Mouse (Mus musculus): Measurements from ENCODE around the gene Pitx3. TPM values are rescaled to one million over a fixed set of nuclear protein-coding genes. Genes with fewer than 3 reads are reported as not detected.
A peak's percentile ranks its signal among the peaks of the same experiment; 100 is the strongest.
"Not testable (repeated sequence)": the region's sequence is repeated elsewhere in the genome, so short reads cannot be mapped to it uniquely, and the experiment has no call there.

Pitx3 gene
- polyA plus RNA-seq (2015; fragmentation: Nextera tagmentation; extraction: Ambion mirVana) = 0.17 and 0.25 TPM in 2 replicates

GRCm38 (mm10) chr19:46147511-46148371 lies at the start of gene Pitx3:
Gene Pitx3 (minus strand): TSS chr19:46148326.
- ATAC-seq (ENCODE audit: low read depth) (no peak), DNase-seq (no peak)
- peak within 1 kb of the TSS; percentile 63 for H3K4me3 ChIP-seq (replicated peaks)
- peaks cover 84% of the 10 kb centered on the region for H3K27me3 ChIP-seq
- 2% methylated on average over 45 of the region's 47 CpGs for WGBS (ENCODE audit: insufficient replicate concordance)
- H3K9me3 ChIP-seq (replicated peaks) = no peaks in the 10 kb centered on the region
- no peak within 1 kb of the TSS for H3K27ac ChIP-seq
- peak within 1 kb of the TSS; percentile 36; the same call in 1 of the 2 replicates for H3K9ac ChIP-seq
- H3K4me2 ChIP-seq = peak within 1 kb of the TSS; percentile 89
- H3K36me3 ChIP-seq = no peaks in the 10 kb centered on the region
- peaks cover 24% of the 10 kb centered on the region for H3K4me1 ChIP-seq (replicated peaks)

- Histone ChIP-seq H3K36me3 (peaks cover 4% of the 10 kb centered on the region; the same call in 1 of the 2 replicates), H3K4me3 (replicated peaks) (no peak overlapping the region), H3K9ac (no peak overlapping the region), H3K9me3 (replicated peaks) (no peaks in the 10 kb centered on the region), H3K4me1 (replicated peaks) (peaks cover 22% of the 10 kb centered on the region), H3K27ac (no peak overlapping the region), H3K27me3 (no peaks in the 10 kb centered on the region), H3K4me2 (no peak overlapping the region)
- DNase-seq (no peak), ATAC-seq (ENCODE audit: low read depth) (no peak)
- WGBS (ENCODE audit: insufficient replicate concordance) = 28% methylated on average over 2 of the region's 2 CpGs
These were observed 39.1 kb upstream of the Pitx3 start for GRCm38 (mm10) chr19:46187203-46187602.

GRCm38 (mm10) chr19:46186611-46187010 lies 38.5 kb upstream of the Pitx3 start:
- H3K4me2 ChIP-seq = no peak overlapping the region
- 19% methylated on average over 3 of the region's 3 CpGs for WGBS (ENCODE audit: insufficient replicate concordance)
- peaks cover 19% of the 10 kb centered on the region for H3K4me1 ChIP-seq (replicated peaks)
- DNase-seq = no peak
- H3K9ac ChIP-seq = no peak overlapping the region
- peaks cover 5% of the 10 kb centered on the region; the same call in 1 of the 2 replicates for H3K36me3 ChIP-seq
- H3K27me3 ChIP-seq = no peaks in the 10 kb centered on the region
- no peak for ATAC-seq (ENCODE audit: low read depth)
- H3K27ac ChIP-seq = no peak overlapping the region
- H3K9me3 ChIP-seq (replicated peaks) = no peaks in the 10 kb centered on the region
- no peak overlapping the region for H3K4me3 ChIP-seq (replicated peaks)

GRCm38 (mm10) chr19:46182241-46182640 lies 34.1 kb upstream of the Pitx3 start:
- H3K4me2 ChIP-seq = no peak overlapping the region
- 88% methylated on average over 3 of the region's 3 CpGs for WGBS (ENCODE audit: insufficient replicate concordance)
- DNase-seq = no peak

GRCm38 (mm10) chr19:46180274-46180673 lies 32.1 kb upstream of the Pitx3 start:
- no peaks in the 10 kb centered on the region for H3K4me1 ChIP-seq (replicated peaks)
- WGBS (ENCODE audit: insufficient replicate concordance) = 67% methylated on average over 2 of the region's 2 CpGs
- no peaks in the 10 kb centered on the region for H3K27me3 ChIP-seq
- H3K4me3 ChIP-seq (replicated peaks) = no peak overlapping the region
- ATAC-seq (ENCODE audit: low read depth) (no peak), DNase-seq (no peak)
- peaks cover 5% of the 10 kb centered on the region; the same call in 1 of the 2 replicates for H3K36me3 ChIP-seq
- H3K4me2 ChIP-seq = no peak overlapping the region
- no peak overlapping the region for H3K9ac ChIP-seq
- H3K27ac ChIP-seq = no peak overlapping the region
- H3K9me3 ChIP-seq (replicated peaks) = no peaks in the 10 kb centered on the region

More at GRCm38 (mm10) chr19:46182241-46182640, 34.1 kb upstream of the Pitx3 start:
- Histone ChIP-seq H3K4me1 (replicated peaks) (peaks cover 7% of the 10 kb centered on the region), H3K9me3 (replicated peaks) (no peaks in the 10 kb centered on the region), H3K9ac (no peak overlapping the region), H3K27ac (no peak overlapping the region), H3K27me3 (no peaks in the 10 kb centered on the region), H3K36me3 (peaks cover 5% of the 10 kb centered on the region; the same call in 1 of the 2 replicates), H3K4me3 (replicated peaks) (no peak overlapping the region)
- no peak for ATAC-seq (ENCODE audit: low read depth)

- H3K36me3 ChIP-seq = peaks cover 8% of the 10 kb centered on the region; the same call in 1 of the 2 replicates
- no peaks in the 10 kb centered on the region for H3K27me3 ChIP-seq
- H3K9me3 ChIP-seq (replicated peaks) = no peaks in the 10 kb centered on the region
- WGBS (ENCODE audit: insufficient replicate concordance) = 63% methylated on average over 5 of the region's 5 CpGs
- no peak overlapping the region for H3K4me3 ChIP-seq (replicated peaks)
- no peak overlapping the region for H3K4me2 ChIP-seq
- H3K4me1 ChIP-seq (replicated peaks) = no peaks in the 10 kb centered on the region
- no peak overlapping the region for H3K27ac ChIP-seq
- no peak for DNase-seq
- H3K9ac ChIP-seq = no peak overlapping the region
- no peak for ATAC-seq (ENCODE audit: low read depth)
These were observed 28.9 kb upstream of the Pitx3 start for GRCm38 (mm10) chr19:46177046-46177445.

GRCm38 (mm10) chr19:46175173-46175572 lies 27.0 kb upstream of the Pitx3 start:
- Histone ChIP-seq H3K27ac (no peak overlapping the region), H3K36me3 (peaks cover 21% of the 10 kb centered on the region), H3K4me2 (no peak overlapping the region), H3K9me3 (replicated peaks) (no peaks in the 10 kb centered on the region), H3K9ac (no peak overlapping the region), H3K27me3 (no peaks in the 10 kb centered on the region), H3K4me3 (replicated peaks) (no peak overlapping the region), H3K4me1 (replicated peaks) (no peaks in the 10 kb centered on the region)
- DNase-seq (no peak), ATAC-seq (ENCODE audit: low read depth) (no peak)

GRCm38 (mm10) chr19:46172541-46172940 lies 24.4 kb upstream of the Pitx3 start:
- ATAC-seq (ENCODE audit: low read depth) (no peak), DNase-seq (no peak)
- H3K4me1 ChIP-seq (replicated peaks) = no peaks in the 10 kb centered on the region
- WGBS (ENCODE audit: insufficient replicate concordance) = 66% methylated on average over 5 of the region's 5 CpGs
- no peak overlapping the region for H3K4me2 ChIP-seq
- no peak overlapping the region for H3K27ac ChIP-seq
- H3K27me3 ChIP-seq = no peaks in the 10 kb centered on the region
- H3K9ac ChIP-seq = no peak overlapping the region
- H3K9me3 ChIP-seq (replicated peaks) = no peaks in the 10 kb centered on the region
- no peak overlapping the region for H3K4me3 ChIP-seq (replicated peaks)
- peaks cover 23% of the 10 kb centered on the region for H3K36me3 ChIP-seq

GRCm38 (mm10) chr19:46169913-46170312 lies 21.8 kb upstream of the Pitx3 start:
- DNase-seq (no peak), ATAC-seq (ENCODE audit: low read depth) (no peak)
- Histone ChIP-seq H3K27me3 (no peaks in the 10 kb centered on the region), H3K27ac (no peak overlapping the region), H3K4me1 (replicated peaks) (no peaks in the 10 kb centered on the region), H3K9ac (no peak overlapping the region), H3K36me3 (peaks cover 40% of the 10 kb centered on the region), H3K4me2 (no peak overlapping the region), H3K9me3 (replicated peaks) (no peaks in the 10 kb centered on the region), H3K4me3 (replicated peaks) (no peak overlapping the region)
- 71% methylated on average over 1 of the region's 1 CpGs for WGBS (ENCODE audit: insufficient replicate concordance)

GRCm38 (mm10) chr19:46169396-46169795 lies 21.3 kb upstream of the Pitx3 start:
- 78% methylated on average over 3 of the region's 3 CpGs for WGBS (ENCODE audit: insufficient replicate concordance)
- Histone ChIP-seq H3K9me3 (replicated peaks) (no peaks in the 10 kb centered on the region), H3K4me1 (replicated peaks) (no peaks in the 10 kb centered on the region), H3K36me3 (peaks cover 44% of the 10 kb centered on the region), H3K27me3 (no peaks in the 10 kb centered on the region), H3K4me3 (replicated peaks) (no peak overlapping the region), H3K4me2 (no peak overlapping the region), H3K27ac (no peak overlapping the region), H3K9ac (no peak overlapping the region)
- DNase-seq = no peak
- no peak for ATAC-seq (ENCODE audit: low read depth)

- not testable (repeated sequence) for DNase-seq; H3K4me3 ChIP-seq (replicated peaks); H3K9ac ChIP-seq; ATAC-seq (ENCODE audit: low read depth); H3K4me1 ChIP-seq (replicated peaks); H3K27ac ChIP-seq; H3K4me2 ChIP-seq; H3K9me3 ChIP-seq (replicated peaks); H3K27me3 ChIP-seq
- WGBS (ENCODE audit: insufficient replicate concordance) = 75% methylated on average over 1 of the region's 2 CpGs
- peaks cover 51% of the 10 kb centered on the region for H3K36me3 ChIP-seq
These were observed 19.0 kb upstream of the Pitx3 start for GRCm38 (mm10) chr19:46167169-46167568.

GRCm38 (mm10) chr19:46165950-46166349 lies 17.8 kb upstream of the Pitx3 start:
- Histone ChIP-seq H3K27ac (no peak overlapping the region), H3K4me3 (replicated peaks) (no peak overlapping the region), H3K36me3 (peaks cover 46% of the 10 kb centered on the region), H3K9me3 (replicated peaks) (no peaks in the 10 kb centered on the region), H3K9ac (no peak overlapping the region), H3K27me3 (no peaks in the 10 kb centered on the region), H3K4me2 (no peak overlapping the region), H3K4me1 (replicated peaks) (no peaks in the 10 kb centered on the region)
- DNase-seq (no peak), ATAC-seq (ENCODE audit: low read depth) (no peak)
- WGBS (ENCODE audit: insufficient replicate concordance) = 67% methylated on average over 3 of the region's 3 CpGs
